Mouse (Mus musculus) stomach, postnatal 0 days (tissue): ENCODE measurements around the gene Zfp90. TPM values are rescaled to one million over a fixed set of nuclear protein-coding genes. Genes with fewer than 3 reads are reported as not detected.

Experiments used
- ATAC-seq: fragments of 200-750 bp; cut with Nextera tagmentation; 2 replicates; pipeline ENCODE4 v1.8.0; 2017; ENCODE audit not compliant: low FRiP score, low TSS enrichment
- DNase-seq: peaks from one replicate; pipeline ENCODE4 v3.0.0-alpha.2; 2016; ENCODE audit warnings: low spot score
- H3K27ac ChIP-seq: fragments of 300-500 bp; sonication (generic); replicated peaks from 2 replicates; pipeline ENCODE4 v1.5.1; 2014; ENCODE audit warnings: mild to moderate bottlenecking, control low read depth
- H3K27me3 ChIP-seq: fragments of 300-500 bp; sonication (generic); 2 replicates; pipeline ENCODE4 v1.6.1; 2014; ENCODE audit warnings: low read length; ENCODE audit not compliant: control insufficient read depth, insufficient read depth
- H3K36me3 ChIP-seq: fragments of 300-500 bp; sonication (generic); 2 replicates; pipeline ENCODE4 v1.6.1; 2014; ENCODE audit warnings: low read length, mixed read lengths; ENCODE audit not compliant: control insufficient read depth, insufficient read depth
- H3K4me1 ChIP-seq: fragments of 300-500 bp; sonication (generic); replicated peaks from 2 replicates; pipeline ENCODE4 v1.6.1; 2014; ENCODE audit warnings: antibody characterized with exemption; ENCODE audit not compliant: control insufficient read depth, insufficient read depth
- H3K4me2 ChIP-seq: fragments of 300-500 bp; sonication (generic); replicated peaks from 2 replicates; pipeline ENCODE4 v1.6.1; 2014; ENCODE audit warnings: low read depth, mild to moderate bottlenecking, control low read depth, moderate library complexity
- H3K4me3 ChIP-seq: fragments of 300-500 bp; sonication (generic); 2 replicates; pipeline ENCODE4 v1.5.1; 2014; ENCODE audit warnings: low read depth, low read length, control low read depth
- H3K9ac ChIP-seq: fragments of 300-500 bp; sonication (generic); 2 replicates; pipeline ENCODE4 v1.6.1; 2014; ENCODE audit warnings: mild to moderate bottlenecking, low read length, control low read depth, mixed read lengths
- H3K9me3 ChIP-seq: fragments of 300-500 bp; sonication (generic); 2 replicates; pipeline ENCODE4 v1.6.1; 2016; ENCODE audit warnings: low read length; ENCODE audit not compliant: control insufficient read depth
- CTCF ChIP-seq: IDR thresholded peaks from 2 replicates; pipeline ENCODE4 v1.5.1; 2016; ENCODE audit warnings: antibody characterized with exemption, low read depth, mild to moderate bottlenecking, moderate library complexity
- EP300 ChIP-seq: optimal IDR thresholded peaks from 2 replicates; pipeline ENCODE3; 2016; ENCODE audit warnings: antibody characterized with exemption
- WGBS: fragments of 180-500 bp; shearing (Covaris S2); extraction: QIAGEN DNeasy Blood & Tissue Kit; methylation state at CpG from one replicate; pipeline ENCODE4 v1.1.7; 2014; 5-methylcytosine and 5-hydroxymethylcytosine counted together
- polyA plus RNA-seq: library from polyadenylated mRNA; unstranded; fragments of >200 nt; fragmentation: Nextera tagmentation; extraction: Ambion mirVana; gene quantifications from 2 replicates; pipeline ENCODE4 v1.2.1, GENCODE M21; 2015

Gene Zfp90
- polyA plus RNA-seq, 1 experiment from 2014 or later: 8.8 TPM

DNA sequence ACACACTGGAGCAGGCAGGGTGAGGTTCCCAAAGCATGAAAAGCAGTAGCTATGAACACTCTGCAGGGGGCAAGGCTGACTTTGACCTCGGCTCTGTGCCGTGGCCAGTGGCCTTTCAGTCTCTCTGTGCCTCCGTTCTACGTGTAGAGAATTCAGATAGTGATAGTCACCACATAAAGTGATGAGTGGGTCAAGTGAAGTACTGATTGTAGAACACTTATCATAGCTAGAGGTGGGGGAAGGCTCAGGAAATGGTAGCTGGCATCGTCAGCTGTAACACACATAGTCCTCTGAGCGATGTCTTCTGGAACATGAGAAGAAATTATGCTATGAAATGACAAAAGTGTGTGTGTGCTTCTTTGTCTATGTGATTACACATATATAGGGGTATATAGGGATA is 48.7 kb downstream of the Zfp90 start:
- WGBS: 86% methylated on average over 6 of the region's 6 CpGs
- no peak overlapping the region for H3K4me2 ChIP-seq
- DNase-seq (no peak), ATAC-seq (no peak)
- no peaks in the 10 kb centered on the region for H3K4me1 ChIP-seq
- no peak for TF ChIP-seq CTCF
- no peak for TF ChIP-seq EP300
- no peak overlapping the region for H3K4me3 ChIP-seq
- no peaks in the 10 kb centered on the region for H3K9me3 ChIP-seq
- H3K27ac ChIP-seq: no peak overlapping the region
- H3K36me3 ChIP-seq: no peaks in the 10 kb centered on the region
- no peak overlapping the region for H3K9ac ChIP-seq
- H3K27me3 ChIP-seq: no peaks in the 10 kb centered on the region

GRCm38 (mm10) chr8:106469485-106469884 is 54.4 kb downstream of the Zfp90 start:
- DNase-seq (no peak), ATAC-seq (0 out of 2 replicates have a peak, but pooled peaks have one; percentile 21)
- Histone ChIP-seq H3K36me3 (no peaks in the 10 kb centered on the region), H3K4me3 (no peak overlapping the region), H3K4me1 (no peaks in the 10 kb centered on the region), H3K27ac (no peak overlapping the region), H3K27me3 (no peaks in the 10 kb centered on the region), H3K4me2 (no peak overlapping the region), H3K9ac (no peak overlapping the region), H3K9me3 (no peaks in the 10 kb centered on the region)
- WGBS: 48% methylated on average over 7 of the region's 7 CpGs
- TF ChIP-seq EP300: no peak
- TF ChIP-seq CTCF: no peak

DNA sequence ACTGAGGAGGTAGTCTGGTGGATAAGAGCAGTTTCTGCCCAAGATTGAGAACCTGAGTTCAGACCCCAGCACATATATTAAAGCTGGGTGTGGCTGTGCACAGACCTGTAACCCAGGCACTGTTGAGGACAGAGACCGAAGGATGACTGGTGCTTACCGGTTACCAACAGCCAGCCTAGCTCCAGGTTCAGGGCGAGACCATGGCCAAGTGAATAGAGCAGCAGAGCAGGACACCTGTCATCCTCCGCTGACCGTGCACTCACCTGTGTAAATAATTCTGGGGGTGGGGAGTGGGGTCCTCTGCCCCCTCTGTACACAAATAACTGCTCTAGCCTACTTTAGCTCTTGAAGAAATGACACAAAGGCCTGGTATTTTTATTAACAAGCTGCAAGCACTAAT is 58.9 kb downstream of the Zfp90 start:
- no peaks in the 10 kb centered on the region for H3K4me1 ChIP-seq
- DNase-seq: peak; percentile 9
- WGBS: 73% methylated on average over 5 of the region's 5 CpGs
- no peak overlapping the region for H3K9ac ChIP-seq
- no peak overlapping the region for H3K4me2 ChIP-seq
- no peak for ATAC-seq
- TF ChIP-seq CTCF: no peak
- no peak for TF ChIP-seq EP300
- H3K9me3 ChIP-seq: no peaks in the 10 kb centered on the region
- H3K36me3 ChIP-seq: no peaks in the 10 kb centered on the region
- no peak overlapping the region for H3K4me3 ChIP-seq
- H3K27ac ChIP-seq: no peak overlapping the region
- no peaks in the 10 kb centered on the region for H3K27me3 ChIP-seq

Other genes starting within 250 kb of the Zfp90 start
- gene Slc7a6, start 246.5 kb upstream of the Zfp90 start, polyA plus RNA-seq: 24.3 and 25.8 TPM in 2 replicates
- gene Slc7a6os, start 204.4 kb upstream of the Zfp90 start, polyA plus RNA-seq: 18.6 and 18.8 TPM in 2 replicates
- 21.9 and 22.1 TPM in 2 replicates for gene Prmt7, start 204.4 kb upstream of the Zfp90 start, polyA plus RNA-seq
- gene Smpd3, start 77.3 kb upstream of the Zfp90 start, polyA plus RNA-seq: 47.6 and 47.7 TPM in 2 replicates
- not detected in 2 replicates for gene 6030452D12Rik, start 85.2 kb downstream of the Zfp90 start, polyA plus RNA-seq
- gene Cdh3, start 95.6 kb downstream of the Zfp90 start, polyA plus RNA-seq: 8.0 and 8.1 TPM in 2 replicates
- 13.8 and 14.2 TPM in 2 replicates for gene Gm10073, start 158.1 kb downstream of the Zfp90 start, polyA plus RNA-seq
- gene Cdh1, start 188.0 kb downstream of the Zfp90 start, polyA plus RNA-seq: 118 and 131 TPM in 2 replicates